Mouse (Mus musculus): Measurements from ENCODE around the gene Cdh24. TPM values are rescaled to one million over a fixed set of nuclear protein-coding genes. Genes with fewer than 3 reads are reported as not detected.

Gene Cdh24
- polyA plus RNA-seq, 1 experiment from 2014 or later: 2.9 TPM

DNA sequence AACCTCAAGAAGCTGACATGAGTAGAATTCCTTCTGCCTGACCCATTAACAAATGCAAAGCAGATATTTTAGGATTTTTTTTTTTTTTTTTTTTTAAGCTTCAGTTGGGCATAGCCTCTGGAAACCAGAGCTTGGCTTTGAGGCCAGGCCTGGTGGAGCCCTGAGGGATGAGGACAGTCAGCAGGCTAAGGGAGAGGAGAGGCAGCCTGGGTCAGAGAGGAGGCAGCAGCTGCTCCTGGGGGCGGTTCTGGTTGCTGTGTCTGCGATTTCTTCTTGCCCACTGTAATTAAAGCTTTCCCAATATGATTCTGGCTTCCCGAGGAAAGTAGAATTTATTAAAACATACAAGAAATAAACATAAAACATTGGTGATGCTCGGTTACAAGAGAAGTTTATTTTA lies 31.9 kb downstream of the Cdh24 start:
- 74% methylated on average over 4 of the region's 4 CpGs for WGBS (ENCODE audit: insufficient replicate concordance)
- Histone ChIP-seq H3K36me3 (ENCODE audit: control insufficient read depth, insufficient read depth, low read length) (no peaks in the 10 kb centered on the region), H3K27ac (ENCODE audit: low read depth, low read length) (no peak overlapping the region), H3K9me3 (replicated peaks; ENCODE audit: control insufficient read depth, low read length) (no peaks in the 10 kb centered on the region), H3K9ac (ENCODE audit: low read depth, low read length) (no peak overlapping the region), H3K4me3 (ENCODE audit: low read depth, low read length) (no peak overlapping the region), H3K4me2 (no peak overlapping the region), H3K4me1 (ENCODE audit: control insufficient read depth, insufficient read depth, low read length) (0 out of 2 replicates have a peak, but pooled peaks cover 2% of the 10 kb centered on the region), H3K27me3 (ENCODE audit: control insufficient read depth, insufficient read depth, low read length) (no peaks in the 10 kb centered on the region)
- ATAC-seq (replicated peaks; ENCODE audit: insufficient number of reproducible peaks, low FRiP score, low TSS enrichment): no peak

- Histone ChIP-seq H3K4me2 (no peak overlapping the region), H3K4me3 (ENCODE audit: low read depth, low read length) (no peak overlapping the region), H3K9me3 (replicated peaks; ENCODE audit: control insufficient read depth, low read length) (no peaks in the 10 kb centered on the region), H3K9ac (ENCODE audit: low read depth, low read length) (no peak overlapping the region), H3K36me3 (ENCODE audit: control insufficient read depth, insufficient read depth, low read length) (no peaks in the 10 kb centered on the region), H3K4me1 (ENCODE audit: control insufficient read depth, insufficient read depth, low read length) (peaks cover 2% of the 10 kb centered on the region; the same call in 1 of the 2 replicates), H3K27ac (ENCODE audit: low read depth, low read length) (no peak overlapping the region), H3K27me3 (ENCODE audit: control insufficient read depth, insufficient read depth, low read length) (no peaks in the 10 kb centered on the region)
- 61% methylated on average over 8 of the region's 8 CpGs for WGBS (ENCODE audit: insufficient replicate concordance)
- ATAC-seq (replicated peaks; ENCODE audit: insufficient number of reproducible peaks, low FRiP score, low TSS enrichment): no peak
Observed at GRCm38 (mm10) chr14:54607226-54607625, 33.9 kb downstream of the Cdh24 start.

DNA sequence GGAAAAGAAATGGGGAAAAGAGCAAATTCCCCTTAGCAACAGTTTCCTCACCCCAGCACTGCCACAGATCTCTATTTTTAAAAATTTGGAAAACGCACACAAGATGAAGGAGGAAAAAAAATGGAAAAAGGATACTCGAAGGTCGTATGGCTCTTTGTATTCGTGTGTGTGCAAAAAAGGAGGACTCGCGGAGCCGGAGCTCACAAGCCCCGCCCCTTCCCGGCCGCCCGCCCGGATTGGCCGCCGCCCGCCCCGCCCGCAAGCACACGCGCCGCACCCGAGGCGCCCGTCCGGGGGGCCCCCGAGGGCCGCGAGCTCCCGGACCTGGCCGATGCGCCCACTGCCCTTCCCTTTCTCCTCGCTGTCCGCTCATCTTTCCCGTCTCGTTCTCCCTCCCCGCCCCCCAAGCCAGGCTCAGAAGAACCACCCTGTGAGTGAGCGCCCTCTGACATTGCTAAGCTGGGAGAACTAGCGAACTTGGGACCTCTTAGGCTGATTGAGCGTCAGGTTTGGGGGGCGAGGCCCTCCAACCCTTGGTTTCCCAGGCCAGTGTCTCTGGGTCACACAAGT lies 35.3 kb downstream of the Cdh24 start, which contains the start of gene 4931414P19Rik:
4931414P19Rik (minus strand) TSS at position 242 of the 570 bp plus-strand sequence.
- Histone ChIP-seq H3K27me3 (ENCODE audit: control insufficient read depth, insufficient read depth, low read length) (no peaks in the 10 kb centered on the region), H3K9ac (ENCODE audit: low read depth, low read length) (peak within 1 kb of the TSS; percentile 77), H3K36me3 (ENCODE audit: control insufficient read depth, insufficient read depth, low read length) (no peaks in the 10 kb centered on the region), H3K27ac (ENCODE audit: low read depth, low read length) (peak within 1 kb of the TSS; percentile 70), H3K9me3 (replicated peaks; ENCODE audit: control insufficient read depth, low read length) (no peaks in the 10 kb centered on the region), H3K4me1 (ENCODE audit: control insufficient read depth, insufficient read depth, low read length) (peaks cover 2% of the 10 kb centered on the region; the same call in 1 of the 2 replicates), H3K4me2 (peak within 1 kb of the TSS; percentile 70), H3K4me3 (ENCODE audit: low read depth, low read length) (peak within 1 kb of the TSS; percentile 48)
- 0% methylated on average over 37 of the region's 39 CpGs for WGBS (ENCODE audit: insufficient replicate concordance)
- ATAC-seq (replicated peaks; ENCODE audit: insufficient number of reproducible peaks, low FRiP score, low TSS enrichment): peak; percentile 44; the same call in 1 of the 2 replicates

GRCm38 (mm10) chr14:54603686-54604085 lies 37.5 kb downstream of the Cdh24 start:
- Histone ChIP-seq H3K9me3 (replicated peaks; ENCODE audit: control insufficient read depth, low read length) (no peaks in the 10 kb centered on the region), H3K27ac (ENCODE audit: low read depth, low read length) (peak overlapping the region; percentile 89), H3K4me3 (ENCODE audit: low read depth, low read length) (peak overlapping the region; percentile 66), H3K36me3 (ENCODE audit: control insufficient read depth, insufficient read depth, low read length) (no peaks in the 10 kb centered on the region), H3K27me3 (ENCODE audit: control insufficient read depth, insufficient read depth, low read length) (no peaks in the 10 kb centered on the region), H3K9ac (ENCODE audit: low read depth, low read length) (0 out of 2 replicates have a peak overlapping the region, but pooled peaks have one; percentile 29), H3K4me2 (peak overlapping the region; percentile 61), H3K4me1 (ENCODE audit: control insufficient read depth, insufficient read depth, low read length) (peaks cover 2% of the 10 kb centered on the region; the same call in 1 of the 2 replicates)
- no peak for ATAC-seq (replicated peaks; ENCODE audit: insufficient number of reproducible peaks, low FRiP score, low TSS enrichment)
- 81% methylated on average over 8 of the region's 8 CpGs for WGBS (ENCODE audit: insufficient replicate concordance)

- ATAC-seq (replicated peaks; ENCODE audit: insufficient number of reproducible peaks, low FRiP score, low TSS enrichment): peak; percentile 99
Observed at GRCm38 (mm10) chr14:54603038-54603654, 38.0 kb downstream of the Cdh24 start.

GRCm38 (mm10) chr14:54602613-54603012 lies 38.6 kb downstream of the Cdh24 start:
- Histone ChIP-seq H3K27me3 (ENCODE audit: control insufficient read depth, insufficient read depth, low read length) (no peaks in the 10 kb centered on the region), H3K4me2 (peak overlapping the region; percentile 61), H3K4me3 (ENCODE audit: low read depth, low read length) (peak overlapping the region; percentile 66), H3K4me1 (ENCODE audit: control insufficient read depth, insufficient read depth, low read length) (peaks cover 2% of the 10 kb centered on the region; the same call in 1 of the 2 replicates), H3K9me3 (replicated peaks; ENCODE audit: control insufficient read depth, low read length) (no peaks in the 10 kb centered on the region), H3K36me3 (ENCODE audit: control insufficient read depth, insufficient read depth, low read length) (no peaks in the 10 kb centered on the region), H3K27ac (ENCODE audit: low read depth, low read length) (peak overlapping the region; percentile 89), H3K9ac (ENCODE audit: low read depth, low read length) (peak overlapping the region; percentile 86)
- WGBS (ENCODE audit: insufficient replicate concordance): 44% methylated on average over 4 of the region's 4 CpGs
- no peak for ATAC-seq (replicated peaks; ENCODE audit: insufficient number of reproducible peaks, low FRiP score, low TSS enrichment)

More at GRCm38 (mm10) chr14:54603038-54603654, 38.0 kb downstream of the Cdh24 start:
- Histone ChIP-seq H3K36me3 (ENCODE audit: control insufficient read depth, insufficient read depth, low read length) (no peaks in the 10 kb centered on the region), H3K4me3 (ENCODE audit: low read depth, low read length) (peak overlapping the region; percentile 66), H3K9ac (ENCODE audit: low read depth, low read length) (peak overlapping the region; percentile 86), H3K27ac (ENCODE audit: low read depth, low read length) (peak overlapping the region; percentile 89), H3K27me3 (ENCODE audit: control insufficient read depth, insufficient read depth, low read length) (no peaks in the 10 kb centered on the region), H3K9me3 (replicated peaks; ENCODE audit: control insufficient read depth, low read length) (no peaks in the 10 kb centered on the region), H3K4me1 (ENCODE audit: control insufficient read depth, insufficient read depth, low read length) (peaks cover 2% of the 10 kb centered on the region; the same call in 1 of the 2 replicates), H3K4me2 (peak overlapping the region; percentile 61)
- WGBS (ENCODE audit: insufficient replicate concordance): 1% methylated on average over 46 of the region's 46 CpGs

GRCm38 (mm10) chr14:54601601-54602000 lies 39.6 kb downstream of the Cdh24 start:
- H3K27ac ChIP-seq (ENCODE audit: low read depth, low read length): no peak overlapping the region
- no peak for ATAC-seq (replicated peaks; ENCODE audit: insufficient number of reproducible peaks, low FRiP score, low TSS enrichment)
- H3K27me3 ChIP-seq (ENCODE audit: control insufficient read depth, insufficient read depth, low read length): no peaks in the 10 kb centered on the region
- H3K9me3 ChIP-seq (replicated peaks; ENCODE audit: control insufficient read depth, low read length): no peaks in the 10 kb centered on the region
- no peak overlapping the region for H3K4me2 ChIP-seq
- peaks cover 2% of the 10 kb centered on the region; the same call in 1 of the 2 replicates for H3K4me1 ChIP-seq (ENCODE audit: control insufficient read depth, insufficient read depth, low read length)
- no peak overlapping the region for H3K9ac ChIP-seq (ENCODE audit: low read depth, low read length)
- H3K36me3 ChIP-seq (ENCODE audit: control insufficient read depth, insufficient read depth, low read length): no peaks in the 10 kb centered on the region
- H3K4me3 ChIP-seq (ENCODE audit: low read depth, low read length): no peak overlapping the region
- 61% methylated on average over 2 of the region's 2 CpGs for WGBS (ENCODE audit: insufficient replicate concordance)

DNA sequence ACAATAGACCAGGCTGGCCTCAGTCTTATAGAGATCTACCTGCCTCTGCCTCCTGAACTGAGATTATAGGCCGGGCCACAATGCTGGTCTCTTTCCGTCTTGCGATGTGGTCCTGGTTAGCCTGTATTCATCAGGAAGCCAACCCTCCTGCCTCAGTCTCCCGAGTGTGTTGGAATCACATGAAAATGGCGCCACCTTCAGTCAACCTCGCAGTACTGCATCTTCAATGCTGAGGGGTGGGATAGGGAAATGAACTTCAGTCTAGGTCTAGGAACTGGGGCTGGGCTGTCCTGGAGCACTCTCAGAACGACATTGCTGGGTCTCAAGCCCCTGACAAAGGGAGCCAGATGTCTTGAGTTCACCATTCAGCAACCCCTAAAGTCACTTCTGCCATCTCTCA lies 44.1 kb downstream of the Cdh24 start:
- H3K4me3 ChIP-seq (ENCODE audit: low read depth, low read length): no peak overlapping the region
- WGBS (ENCODE audit: insufficient replicate concordance): 75% methylated on average over 7 of the region's 7 CpGs
- H3K4me2 ChIP-seq: no peak overlapping the region
- H3K9me3 ChIP-seq (replicated peaks; ENCODE audit: control insufficient read depth, low read length): no peaks in the 10 kb centered on the region
- no peaks in the 10 kb centered on the region for H3K27me3 ChIP-seq (ENCODE audit: control insufficient read depth, insufficient read depth, low read length)
- no peak overlapping the region for H3K27ac ChIP-seq (ENCODE audit: low read depth, low read length)
- H3K9ac ChIP-seq (ENCODE audit: low read depth, low read length): no peak overlapping the region
- no peak for ATAC-seq (replicated peaks; ENCODE audit: insufficient number of reproducible peaks, low FRiP score, low TSS enrichment)
- H3K4me1 ChIP-seq (ENCODE audit: control insufficient read depth, insufficient read depth, low read length): peaks cover 18% of the 10 kb centered on the region
- no peaks in the 10 kb centered on the region; the same call in 1 of the 2 replicates for H3K36me3 ChIP-seq (ENCODE audit: control insufficient read depth, insufficient read depth, low read length)

Measured in heart, embryonic 11.5 days (tissue).